Mouse (Mus musculus) frontal cortex, postnatal 36 days (tissue): ENCODE results near the gene Cblb.

ENCODE experiments used
- DNase-seq, 2 experiments: peaks; one replicate each; pipeline ENCODE4 v3.0.0; 2022; ENCODE audit warnings: low spot score in 2 of 2

Gene Cblb

GRCm38 (mm10) chr16:52132808-52133490 lies 101.9 kb downstream of the Cblb start:
- no peak for DNase-seq

DNA sequence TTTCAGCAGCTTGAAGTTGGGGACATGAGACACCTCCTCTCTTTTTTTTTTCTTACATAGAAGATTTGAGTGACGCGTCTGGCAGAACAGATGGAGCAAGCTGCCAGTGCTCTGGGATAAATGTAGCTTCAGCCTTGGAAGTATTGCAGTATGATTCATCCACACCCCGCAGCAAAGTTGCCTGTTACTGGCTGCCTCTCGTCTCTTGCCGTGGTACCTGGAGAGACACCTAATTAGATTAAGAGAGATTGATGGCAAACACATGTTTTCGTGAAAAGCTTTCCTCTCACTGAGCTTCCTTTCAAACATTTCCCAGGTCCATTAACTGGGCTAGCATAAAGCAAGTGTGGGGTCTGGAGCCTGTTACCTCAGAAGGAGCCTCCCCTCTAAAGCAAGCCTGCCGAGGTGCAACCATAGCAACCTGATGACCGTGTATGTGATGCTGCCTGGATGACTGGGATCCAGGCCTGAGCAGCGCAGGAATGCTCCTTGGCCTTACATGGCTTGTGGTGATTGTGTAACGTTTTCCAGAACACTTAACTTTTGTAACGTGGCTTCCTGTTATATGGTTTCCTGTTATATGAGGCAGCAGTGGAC lies 103.7 kb downstream of the Cblb start:
- DNase-seq, result peak; percentile 71 to 85

- no peak for DNase-seq
Observed at GRCm38 (mm10) chr16:52135689-52136390, 104.8 kb downstream of the Cblb start.

- no peak for DNase-seq
Observed at GRCm38 (mm10) chr16:52143101-52143500, 112.1 kb downstream of the Cblb start.

DNA sequence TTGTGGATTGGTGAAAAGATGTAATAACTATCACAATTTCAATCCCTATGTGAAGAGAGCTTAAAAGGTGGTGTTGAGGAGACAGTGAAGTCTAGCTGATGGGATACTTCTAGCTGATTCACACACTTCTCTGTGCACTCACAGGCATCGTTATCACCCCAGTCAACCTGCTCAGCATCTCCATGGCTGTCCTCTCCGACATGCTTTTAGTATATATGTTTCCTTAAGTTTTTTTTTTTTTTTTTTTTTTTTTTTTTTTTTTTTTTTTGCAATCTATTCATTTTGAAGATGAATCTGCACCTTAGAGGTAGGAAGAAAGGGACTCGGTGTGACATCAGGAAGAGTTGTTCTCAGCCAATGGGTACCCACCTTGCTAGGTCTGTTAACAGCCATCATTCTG lies 112.8 kb downstream of the Cblb start:
- DNase-seq, result no peak

DNA sequence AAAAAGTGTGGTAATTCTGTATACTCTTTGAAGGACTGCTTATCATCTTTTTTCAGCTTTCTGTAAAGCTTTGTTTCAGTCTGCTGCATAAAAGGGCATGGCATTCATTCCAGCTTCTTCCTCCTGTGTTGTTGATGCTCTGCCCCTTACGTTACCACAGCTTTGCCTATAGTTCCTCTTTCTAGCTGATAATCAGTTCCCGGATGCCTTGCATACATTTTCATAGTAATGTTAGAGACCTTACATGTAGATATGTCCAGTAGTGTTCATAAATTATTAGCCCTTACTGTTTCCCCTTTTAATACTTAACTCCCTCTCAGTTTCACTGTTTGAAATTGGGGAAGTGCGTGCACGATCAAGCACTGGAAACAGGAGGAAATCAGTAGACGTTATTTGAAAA lies 113.8 kb downstream of the Cblb start:
- DNase-seq, result no peak

- DNase-seq, result no peak
Observed at GRCm38 (mm10) chr16:52145552-52145951, 114.5 kb downstream of the Cblb start.

DNA sequence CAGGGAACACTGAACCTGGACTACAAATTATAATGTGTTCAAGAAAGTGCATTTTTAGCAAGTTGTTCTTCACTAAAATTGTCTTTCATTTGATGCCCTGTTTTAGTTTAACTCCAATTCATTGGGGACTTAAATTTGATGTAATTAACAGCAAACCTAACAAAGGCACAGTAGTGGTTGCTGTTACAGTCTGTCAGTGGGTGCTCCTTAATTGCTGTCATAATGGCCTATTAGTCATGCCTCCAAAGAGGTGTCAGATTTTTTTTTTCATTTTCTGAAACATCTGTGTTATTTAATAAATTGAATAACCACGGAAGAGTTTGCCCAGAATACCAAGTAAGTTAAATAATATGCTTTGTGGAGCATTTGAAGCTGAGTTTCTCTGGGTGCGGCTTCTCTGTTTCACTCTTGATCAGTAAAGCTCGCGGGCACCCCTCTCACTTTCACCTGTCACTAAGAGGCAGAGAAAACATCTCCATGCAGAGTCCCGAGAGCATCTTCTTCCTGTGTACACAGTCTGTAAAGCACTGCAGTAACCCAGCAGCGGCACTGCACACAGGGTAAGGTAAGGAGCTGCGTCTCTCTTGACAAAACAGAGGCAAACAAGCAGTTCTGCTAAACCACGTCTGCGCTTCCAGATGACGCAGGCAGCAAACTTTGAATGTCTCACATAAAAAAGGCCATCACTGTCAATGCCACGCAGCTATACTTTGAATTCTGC lies 116.1 kb downstream of the Cblb start:
- no peak for DNase-seq

DNA sequence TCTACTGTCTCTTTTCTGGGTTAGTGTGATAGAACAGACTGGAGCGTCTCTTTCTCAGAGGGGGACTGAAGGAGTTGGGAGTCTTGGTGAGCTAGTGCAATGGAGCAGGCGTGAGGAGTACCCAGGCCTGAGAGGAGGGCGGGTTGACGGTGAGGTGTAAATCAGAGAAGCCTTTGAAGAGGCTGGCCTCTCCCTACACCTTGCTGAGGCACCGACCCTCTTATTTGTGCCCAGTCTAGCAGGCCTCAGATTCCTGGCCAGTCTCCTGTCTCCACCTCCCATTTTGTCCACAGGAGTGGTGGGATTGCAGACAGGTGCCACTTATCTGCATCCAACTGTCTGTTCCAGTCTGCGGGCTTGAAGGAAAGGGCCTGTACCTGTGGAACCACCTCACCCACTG lies 117.0 kb downstream of the Cblb start:
- no peak for DNase-seq

- no peak for DNase-seq
Observed at GRCm38 (mm10) chr16:52149135-52149769, 118.2 kb downstream of the Cblb start.

GRCm38 (mm10) chr16:52155030-52155696 lies 124.1 kb downstream of the Cblb start:
- DNase-seq, result no peak

DNA sequence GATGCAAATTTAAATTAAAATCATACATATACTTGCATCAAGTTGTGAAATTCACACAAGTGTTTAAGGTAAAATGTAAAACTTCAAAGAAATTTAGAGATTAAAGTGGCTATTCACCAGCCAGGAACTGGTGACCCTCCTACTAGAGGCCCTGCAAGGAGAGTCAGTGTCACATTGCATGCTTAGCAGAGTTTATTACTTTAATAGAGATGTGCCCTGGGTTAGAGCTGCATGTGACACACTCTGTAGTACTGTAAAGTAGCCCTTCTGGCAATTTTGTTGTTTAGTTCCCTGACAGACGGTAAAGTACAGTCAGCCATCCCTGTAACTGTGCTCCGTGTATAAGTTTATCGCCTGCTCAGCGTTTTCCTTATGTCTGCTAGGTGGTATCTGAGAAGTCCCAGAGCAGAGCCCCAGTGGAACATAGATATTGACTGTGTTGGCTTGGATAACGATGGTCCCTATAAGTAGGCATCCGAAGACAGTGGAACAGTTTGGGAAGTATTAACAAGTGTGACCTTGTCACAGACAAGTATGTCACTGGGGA lies 129.0 kb downstream of the Cblb start:
- DNase-seq, result no peak

GRCm38 (mm10) chr16:52164246-52164645 lies 133.2 kb downstream of the Cblb start:
- DNase-seq, result no peak

DNA sequence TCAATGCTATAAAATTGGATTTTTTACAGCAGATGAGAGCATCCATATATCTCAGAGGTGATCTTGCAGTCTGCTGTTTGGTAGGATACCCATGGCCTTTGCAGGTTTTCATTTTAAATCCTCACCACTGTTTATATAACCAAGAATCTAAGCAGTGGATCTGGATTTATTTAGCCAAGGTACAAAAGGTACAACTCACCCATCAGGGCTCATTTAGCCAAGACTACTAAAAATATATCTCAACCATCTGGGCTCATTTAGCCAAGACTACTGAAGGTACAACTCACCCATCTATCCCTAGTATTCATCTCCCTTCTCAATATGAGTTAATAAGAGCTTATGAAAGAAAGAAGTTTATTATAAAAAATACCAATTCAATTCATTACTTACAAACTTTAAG lies 142.2 kb downstream of the Cblb start:
- no peak for DNase-seq

DNA sequence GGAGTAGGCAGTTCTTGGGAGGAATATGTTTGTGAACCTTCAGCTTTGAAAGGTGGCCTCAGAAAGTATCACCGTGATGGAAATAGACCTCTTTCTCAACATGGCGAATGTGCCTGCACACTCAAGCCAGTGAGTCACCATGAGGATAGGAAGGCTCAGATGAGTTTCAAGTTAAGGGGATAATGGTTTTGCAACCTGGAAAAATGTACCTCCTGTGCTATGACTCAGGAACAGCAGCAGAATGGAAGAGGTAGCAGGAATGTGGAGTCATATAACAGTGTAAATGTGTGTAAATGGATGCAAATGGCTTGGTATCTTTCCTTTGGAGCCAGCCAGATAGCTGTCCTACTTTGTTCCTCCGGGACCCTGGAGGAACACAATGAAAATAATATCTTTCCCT lies 148.8 kb downstream of the Cblb start:
- no peak for DNase-seq

DNA sequence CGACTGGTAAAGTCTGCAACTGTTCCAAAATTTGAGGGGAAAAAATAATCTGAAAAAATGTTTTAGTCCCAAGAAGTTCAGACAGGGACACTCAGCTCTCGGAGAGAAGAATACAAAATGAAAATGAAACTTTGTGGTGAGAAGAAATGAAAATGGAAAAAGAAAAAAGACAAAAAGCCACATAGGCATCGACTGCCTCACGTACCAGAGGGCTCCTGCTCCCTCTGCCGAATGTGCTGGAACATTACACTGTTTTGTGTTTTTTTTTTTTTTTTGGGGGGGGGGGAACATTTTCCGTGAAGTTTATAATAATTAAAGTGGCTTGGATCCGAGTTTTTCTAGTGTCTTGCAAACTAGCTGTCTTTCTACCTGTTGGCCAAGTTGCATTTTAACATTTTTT lies 151.0 kb downstream of the Cblb start:
- DNase-seq, result no peak

GRCm38 (mm10) chr16:52184350-52184749 lies 153.3 kb downstream of the Cblb start:
- DNase-seq, result peak in 1 of 2 experiments; percentile 23

DNA sequence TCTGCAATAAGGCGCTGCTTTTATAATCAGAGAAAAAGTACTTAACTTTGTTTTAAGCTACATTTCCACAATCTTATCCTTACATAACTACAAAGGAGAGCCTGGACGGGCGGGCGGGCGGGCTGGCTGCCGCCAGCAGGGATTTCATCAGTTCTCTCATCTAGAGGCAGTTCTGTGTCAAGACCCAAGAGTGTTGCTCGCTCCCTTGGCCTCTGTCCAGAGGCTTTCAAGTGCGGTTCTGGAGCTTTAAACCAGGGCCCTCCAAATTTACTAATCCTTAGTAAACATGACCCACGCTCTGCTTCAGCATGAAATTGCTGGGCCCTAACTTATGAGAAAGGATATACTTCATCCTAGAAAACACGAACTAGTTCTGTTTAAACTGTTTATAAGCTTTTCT lies 155.7 kb downstream of the Cblb start:
- no peak for DNase-seq

DNA sequence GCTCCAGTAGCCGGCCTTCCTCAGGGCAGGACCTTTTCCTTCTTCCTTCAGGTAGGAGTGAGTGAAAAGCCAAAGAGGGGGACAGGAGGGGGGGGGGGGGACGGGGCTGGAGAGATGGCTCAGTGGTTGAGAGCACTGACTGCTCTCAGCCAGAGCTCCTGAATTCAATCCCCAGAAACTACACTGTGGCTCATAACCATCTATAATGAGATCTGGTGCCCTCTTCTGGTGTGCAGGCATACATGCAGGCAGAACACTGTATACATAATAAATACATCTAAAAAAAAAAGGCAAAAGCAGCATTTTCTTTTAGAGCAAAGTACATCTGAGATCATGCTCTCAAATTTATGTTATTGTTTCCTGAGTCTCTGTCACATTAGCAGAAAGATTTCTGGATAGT lies 158.1 kb downstream of the Cblb start:
- no peak for DNase-seq

- DNase-seq, result no peak
Observed at GRCm38 (mm10) chr16:52190714-52191113, 159.7 kb downstream of the Cblb start.

GRCm38 (mm10) chr16:52194040-52194439 lies 163.0 kb downstream of the Cblb start:
- no peak for DNase-seq
